Mouse (Mus musculus): ENCODE data around the gene Cyp24a1.
"Not testable (repeated sequence)": the region's sequence is repeated elsewhere in the genome, so short reads cannot be mapped to it uniquely, and the experiment has no call there.

Gene Cyp24a1

DNA sequence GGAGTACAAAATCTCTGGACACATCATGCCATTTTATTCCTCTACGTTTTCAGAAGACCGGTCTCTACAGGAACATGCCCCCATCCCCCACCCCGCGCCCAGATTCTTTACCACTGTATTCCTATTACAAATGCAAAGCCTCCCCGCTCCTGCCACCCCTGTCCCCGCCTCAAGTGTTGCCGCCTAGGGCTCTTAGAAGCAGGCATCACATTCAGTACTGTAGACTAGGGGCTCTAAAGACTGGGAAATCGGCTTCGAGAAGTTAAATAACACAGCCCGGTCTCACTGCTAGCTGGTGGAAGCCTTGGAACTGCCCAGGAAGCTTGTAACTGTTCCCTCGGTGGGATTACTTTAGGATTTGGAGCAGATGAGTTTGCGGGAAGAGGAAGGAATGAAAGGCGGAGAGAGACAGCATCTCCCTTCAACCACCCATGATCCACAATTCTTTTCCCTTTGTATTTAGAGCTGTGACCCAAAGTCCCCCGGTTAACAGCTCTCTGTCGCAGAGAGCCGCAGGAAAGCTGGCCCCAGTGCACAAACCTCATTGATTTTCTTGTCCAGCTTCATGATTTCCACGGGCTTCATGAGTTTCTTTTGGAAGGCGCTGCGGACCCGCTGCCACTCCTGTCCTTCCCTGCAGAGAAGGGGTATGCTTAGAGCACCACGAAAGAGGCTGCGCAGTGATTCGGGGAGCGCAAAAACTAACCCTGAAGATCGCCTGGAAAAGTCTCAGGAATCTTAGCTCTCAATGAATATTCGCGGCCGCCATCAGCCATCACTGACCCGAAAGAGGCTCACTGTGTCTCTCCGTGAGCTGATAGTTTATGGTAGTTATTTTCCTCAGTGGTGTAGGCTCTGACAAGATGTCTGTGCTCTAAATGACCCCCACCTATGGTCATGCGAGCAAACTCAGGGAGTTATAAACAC, 1.9 kb downstream of the Cyp24a1 start:
- no peak for DNase-seq (ENCODE audit: low spot score)

DNA sequence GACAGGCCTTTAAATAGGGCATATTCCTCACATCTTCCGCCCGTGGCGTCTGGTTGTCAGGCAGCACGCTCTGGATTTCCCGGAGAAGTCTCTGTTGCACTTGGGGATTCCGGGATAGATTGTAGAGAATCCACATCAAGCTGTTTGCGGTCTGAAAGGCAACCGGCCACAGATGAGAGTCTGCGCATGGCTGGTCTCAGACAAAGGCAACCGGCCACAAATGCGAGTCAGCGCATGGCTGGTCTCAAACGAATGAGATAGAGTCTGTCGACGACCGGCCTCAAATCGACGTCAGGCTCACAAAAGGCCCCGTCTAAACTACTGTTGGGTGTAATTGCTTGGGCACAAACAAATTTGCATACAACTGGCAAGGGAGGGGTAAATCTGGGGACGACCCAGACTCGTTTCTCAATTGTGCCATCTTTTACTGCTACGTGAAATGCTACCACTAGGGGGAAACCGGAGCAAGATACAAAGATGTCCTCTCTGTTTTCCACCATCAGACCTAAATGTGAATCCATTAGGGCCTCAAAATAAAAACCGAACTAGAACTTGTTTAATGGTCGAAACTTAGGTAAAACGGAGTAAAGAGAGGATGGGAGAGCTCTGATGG, 8.9 kb downstream of the Cyp24a1 start:
- DNase-seq (ENCODE audit: low spot score), result peak; percentile 12

DNA sequence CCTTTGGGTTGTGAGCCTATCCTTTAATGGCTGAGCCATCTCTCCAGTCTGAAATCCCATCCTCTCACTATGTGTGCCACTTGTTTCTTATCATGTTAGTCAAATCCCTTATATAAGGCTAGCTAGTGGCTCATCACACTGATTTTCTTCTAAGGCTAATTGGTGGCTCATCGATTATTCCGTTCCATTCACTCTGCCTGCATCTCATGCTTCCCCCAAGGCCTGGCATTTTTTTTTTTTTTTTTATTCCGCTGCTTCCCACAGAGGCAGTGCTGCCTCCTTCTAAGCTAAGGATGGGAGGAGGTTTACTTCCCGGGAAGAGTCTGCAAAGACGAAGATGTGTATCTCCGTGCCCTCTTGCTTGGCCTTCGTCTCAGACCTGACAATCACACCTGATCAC, 9.7 kb downstream of the Cyp24a1 start:
- DNase-seq (ENCODE audit: low spot score), result no peak

DNA sequence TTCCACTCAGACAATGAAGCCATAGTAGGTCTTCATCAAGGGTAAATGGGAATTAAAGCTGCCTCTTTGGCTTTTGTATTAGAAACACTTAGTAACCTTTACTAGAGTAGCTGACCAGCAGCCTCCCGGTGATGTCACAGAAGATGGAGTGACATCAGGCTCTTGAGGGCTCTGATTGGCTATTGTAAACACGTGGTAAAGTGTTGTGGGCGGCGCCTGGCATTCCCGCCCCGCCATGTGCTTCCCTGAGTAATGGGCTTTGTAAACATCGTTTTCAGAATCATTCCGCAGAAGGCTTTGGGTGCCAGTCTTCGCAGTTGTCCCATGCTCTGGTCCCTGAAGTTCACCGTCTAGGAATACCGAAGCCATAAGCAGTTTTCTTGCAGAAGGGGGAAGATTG, 13.0 kb downstream of the Cyp24a1 start:
- DNase-seq (ENCODE audit: low spot score), result no peak

DNA sequence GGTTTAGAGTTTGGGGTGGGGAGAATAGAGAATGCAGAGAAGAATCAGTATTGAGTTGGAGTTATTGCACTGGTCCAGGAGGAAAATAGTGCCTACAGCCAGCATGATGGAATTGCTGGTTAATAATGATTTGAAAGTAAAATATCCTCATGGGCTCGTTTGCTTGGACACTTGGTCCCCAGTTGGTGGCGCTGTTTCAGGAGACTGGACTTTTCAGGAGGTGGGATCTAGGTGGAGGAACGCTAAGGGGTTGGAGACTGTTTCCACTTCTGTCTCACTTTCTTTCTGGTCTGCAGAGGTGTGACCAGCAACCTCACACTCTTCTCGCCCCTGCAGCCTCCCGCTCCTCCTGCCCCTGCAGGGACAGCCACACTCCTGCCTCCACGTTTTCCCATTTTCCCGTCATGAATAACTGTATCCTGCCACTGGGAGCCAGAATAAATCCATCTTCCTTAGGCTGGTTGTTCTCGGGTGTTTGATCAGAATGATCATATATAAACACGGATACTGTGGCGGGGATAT, 14.9 kb downstream of the Cyp24a1 start:
- no peak for DNase-seq (ENCODE audit: low spot score)

DNA sequence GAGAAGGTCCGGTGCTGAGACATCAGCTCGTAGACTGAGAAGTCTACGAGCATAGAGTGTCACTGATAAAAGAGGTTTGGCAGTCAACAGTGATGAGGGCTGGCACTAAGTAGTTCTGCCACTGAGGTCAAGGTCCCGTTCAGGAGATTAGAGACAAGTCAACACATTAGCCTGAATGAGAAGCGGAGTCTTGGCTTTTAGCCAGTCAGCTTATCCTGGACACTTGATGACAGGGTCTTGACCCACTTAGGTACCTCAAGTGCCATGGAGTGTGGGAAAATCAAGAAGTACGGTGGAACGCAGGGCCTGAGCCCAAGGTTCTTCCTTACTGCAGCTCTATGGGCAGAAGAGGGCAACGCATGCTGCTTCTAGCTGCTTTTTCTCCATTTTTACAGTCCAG, 20.3 kb downstream of the Cyp24a1 start:
- DNase-seq (ENCODE audit: low spot score), result peak; percentile 18

DNA sequence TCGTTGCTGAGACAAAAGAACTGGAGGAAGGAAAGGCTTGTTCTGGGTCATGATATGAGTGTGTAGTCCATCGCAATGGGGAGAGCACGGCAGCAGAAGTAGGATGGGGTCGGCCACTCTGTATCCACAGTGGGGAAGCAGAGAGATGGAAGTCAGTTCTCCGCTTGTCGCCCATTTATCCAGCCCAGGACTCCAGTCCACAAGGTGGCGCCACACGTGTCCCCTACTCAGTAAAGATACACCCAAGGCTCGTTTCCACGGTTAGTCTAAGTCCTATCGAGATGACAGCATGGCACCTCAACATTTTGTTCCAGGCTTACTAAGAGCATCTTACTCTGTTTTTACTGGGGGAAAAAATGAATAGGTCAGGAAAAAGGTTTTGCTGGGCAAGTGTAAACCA, 20.7 kb downstream of the Cyp24a1 start:
- peak; percentile 37 for DNase-seq (ENCODE audit: low spot score)

DNA sequence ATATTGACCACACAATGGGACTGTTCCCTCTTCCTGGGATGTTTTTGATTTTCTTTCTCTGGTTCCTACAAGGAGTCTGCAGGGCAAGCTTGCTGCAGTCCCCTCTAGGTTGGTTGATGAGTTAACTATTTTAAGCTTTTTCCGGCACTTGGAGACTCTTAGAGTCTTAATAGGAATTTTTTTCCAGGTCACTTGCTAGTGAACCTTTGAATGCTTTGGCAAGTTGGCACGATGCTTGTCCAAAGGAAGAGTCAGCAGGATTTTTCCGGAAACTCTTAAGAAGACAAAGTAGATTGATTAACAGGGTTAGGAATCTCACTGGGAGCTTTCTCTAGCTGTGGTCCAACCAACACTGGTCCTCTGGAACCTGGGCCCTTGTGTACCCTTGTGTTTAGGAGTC, 21.8 kb downstream of the Cyp24a1 start:
- no peak for DNase-seq (ENCODE audit: low spot score)

DNA sequence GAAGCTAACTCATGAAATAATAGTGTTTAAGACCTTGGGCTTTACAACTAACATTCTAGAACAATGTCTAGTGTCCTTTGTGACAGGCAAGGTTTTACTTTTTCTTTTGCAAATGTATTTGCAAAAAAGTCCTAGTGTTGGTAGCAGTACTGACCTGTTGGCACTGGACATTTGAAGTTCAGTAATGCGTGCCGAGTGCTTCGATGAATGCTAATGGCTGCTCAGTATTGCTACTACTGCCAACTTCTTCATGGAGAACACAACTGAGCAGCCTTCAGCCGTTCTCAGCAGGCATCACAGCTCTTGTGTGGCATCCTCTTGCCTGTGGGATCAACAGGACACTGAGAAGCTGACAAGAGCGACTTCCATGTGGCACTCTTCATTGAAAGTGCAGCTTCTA, 22.8 kb downstream of the Cyp24a1 start:
- no peak for DNase-seq (ENCODE audit: low spot score)

DNA sequence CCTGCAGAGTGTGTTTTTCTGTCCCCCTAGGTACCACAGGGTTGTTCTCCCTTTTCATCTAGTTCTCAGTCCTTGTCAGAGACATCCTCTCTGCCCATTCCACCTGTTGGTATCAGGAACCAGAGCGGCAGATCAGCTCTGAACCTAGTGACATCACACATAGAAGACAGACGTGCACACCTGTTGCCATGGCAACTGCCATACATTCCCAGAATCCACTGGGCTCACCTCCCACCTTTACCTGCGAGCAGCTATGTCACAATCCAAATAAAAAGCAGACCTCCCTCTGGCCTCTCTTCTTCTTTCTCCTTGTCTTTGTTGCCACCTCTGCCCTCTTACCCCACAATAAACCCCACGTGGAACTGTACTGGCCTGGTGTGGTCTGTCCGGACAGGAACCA, 26.4 kb downstream of the Cyp24a1 start:
- no peak for DNase-seq (ENCODE audit: low spot score)

DNA sequence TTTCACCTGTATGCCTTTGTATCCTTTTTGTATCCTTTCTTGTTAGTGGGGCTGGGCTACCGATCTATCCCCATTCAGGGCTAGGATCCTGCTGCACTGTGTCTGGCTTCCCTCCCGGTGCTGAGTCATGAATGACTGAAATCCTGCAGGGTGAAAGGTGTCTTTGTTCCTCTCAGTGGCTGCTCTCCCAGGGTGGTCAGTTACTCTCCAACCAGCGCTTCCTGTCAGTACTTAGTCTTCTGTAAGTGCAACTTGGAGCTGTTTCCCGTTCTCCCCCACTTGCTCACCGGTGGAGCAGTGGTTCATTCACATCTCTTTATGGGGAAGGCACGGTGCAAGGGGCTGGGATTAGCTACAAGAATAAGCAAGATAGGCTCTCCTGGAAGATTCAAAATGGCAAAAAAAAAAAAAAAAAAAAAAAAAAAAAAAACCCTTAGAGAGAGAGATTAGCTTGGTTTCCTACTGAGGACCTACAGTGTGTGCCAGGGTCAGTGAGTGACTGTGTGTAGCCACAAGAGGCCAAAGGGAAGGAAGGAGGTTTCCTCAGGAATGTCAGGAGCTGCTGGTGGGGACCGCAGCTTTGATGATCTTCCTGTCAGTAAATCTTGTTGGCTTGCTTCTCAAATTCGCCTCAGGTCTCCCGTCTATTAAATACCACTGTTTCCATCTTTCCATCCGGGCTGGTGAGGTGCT, 27.2 kb downstream of the Cyp24a1 start:
- DNase-seq (ENCODE audit: low spot score), result peak; percentile 26

DNA sequence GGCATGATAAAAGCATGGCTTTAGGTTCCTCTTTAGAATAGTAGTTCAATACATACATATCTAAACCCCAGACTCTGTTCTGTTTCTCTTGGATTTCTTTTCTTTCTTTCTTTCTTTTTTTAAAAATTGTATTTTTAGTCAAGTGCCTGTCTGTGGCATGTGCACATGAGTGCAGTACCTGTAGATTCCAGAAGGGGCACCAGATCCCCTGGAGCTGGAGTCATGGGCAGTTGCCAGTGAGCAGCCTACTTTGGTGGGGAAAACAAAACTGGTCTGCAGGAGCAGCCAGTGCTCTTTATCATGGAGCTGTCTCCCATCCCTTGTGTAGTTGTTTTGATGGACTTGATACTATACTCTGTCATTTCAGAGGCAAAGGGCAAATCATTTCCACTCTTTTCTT, 28.9 kb downstream of the Cyp24a1 start:
- no peak for DNase-seq (ENCODE audit: low spot score)

DNA sequence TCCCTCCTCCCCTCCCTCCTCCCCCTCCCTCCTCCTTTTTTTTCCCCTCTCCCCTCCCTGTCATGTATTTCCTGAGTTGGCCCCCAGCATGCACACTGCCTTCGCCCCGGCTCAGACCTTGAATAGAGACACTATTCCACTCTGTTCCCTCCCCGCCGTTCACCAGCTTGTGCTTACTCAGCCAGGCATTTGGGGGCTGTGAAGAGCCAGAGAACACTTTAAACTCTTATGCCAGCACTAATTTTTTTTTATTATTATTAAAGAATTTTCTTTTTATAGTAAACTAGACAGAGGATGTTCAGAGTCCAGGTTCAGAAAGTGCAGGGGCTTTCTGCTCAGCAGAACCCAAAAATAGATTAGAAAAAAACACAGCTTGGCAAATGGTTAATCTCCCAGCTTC, 32.1 kb downstream of the Cyp24a1 start:
- no peak for DNase-seq (ENCODE audit: low spot score)

DNA sequence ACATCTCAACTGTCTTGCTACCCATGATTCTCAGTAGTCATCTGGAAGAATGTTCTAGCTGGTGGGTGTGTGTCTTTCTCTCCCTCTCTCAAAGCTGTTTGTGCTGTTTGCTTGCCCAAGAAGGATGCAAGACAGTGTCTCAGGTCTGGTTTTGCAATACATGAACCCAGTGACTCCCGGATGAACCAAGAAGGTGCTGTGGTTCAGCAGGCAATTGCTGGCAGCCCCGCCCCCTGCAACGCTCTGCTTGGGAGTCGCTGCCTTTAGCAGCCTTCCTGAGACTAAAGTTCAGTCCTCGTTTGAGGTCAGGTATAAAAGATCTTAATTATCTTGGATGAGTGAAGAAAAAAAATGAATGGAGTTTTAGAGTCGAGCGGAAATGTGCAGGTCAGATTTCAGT, 35.3 kb downstream of the Cyp24a1 start:
- no peak for DNase-seq (ENCODE audit: low spot score)

DNA sequence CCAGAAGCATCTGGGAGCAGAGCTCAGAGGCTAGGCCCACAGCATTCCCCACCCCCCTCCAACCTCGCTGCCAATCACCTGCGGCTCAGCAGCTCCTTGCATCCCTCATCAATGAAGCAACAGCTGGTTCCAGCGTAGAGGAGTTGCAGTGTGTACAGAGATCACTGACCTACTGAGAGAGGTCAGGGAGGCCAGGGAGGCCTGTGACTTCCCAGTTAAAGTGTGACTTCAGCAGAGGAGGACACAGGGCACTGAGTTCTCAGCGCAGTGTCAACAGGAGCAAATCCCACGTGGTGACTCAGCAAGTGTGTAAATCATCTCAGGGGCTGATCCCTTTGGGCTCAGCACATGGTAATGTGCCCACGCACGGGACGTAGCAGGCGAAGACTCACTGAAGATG, 37.1 kb downstream of the Cyp24a1 start:
- no peak for DNase-seq (ENCODE audit: low spot score)

DNA sequence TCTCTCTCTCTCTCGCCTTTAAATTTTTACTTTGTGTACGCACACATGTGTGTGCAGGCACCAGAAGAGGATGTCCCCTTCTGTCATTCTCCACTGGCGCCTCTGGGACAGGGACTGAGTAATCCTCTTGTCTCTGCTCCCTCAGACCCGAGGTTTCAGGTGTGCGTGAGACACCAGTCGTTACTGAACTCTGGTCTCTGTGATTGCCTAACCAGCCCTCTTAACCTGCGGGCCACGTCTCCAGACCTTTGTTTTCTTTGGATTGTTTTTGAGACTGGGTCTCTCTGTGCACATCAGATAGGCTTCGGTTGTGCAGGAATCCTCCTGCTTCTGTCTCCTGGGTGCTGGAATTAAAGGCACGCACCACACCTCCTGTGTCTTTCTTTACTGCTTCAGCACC, 37.8 kb downstream of the Cyp24a1 start:
- no peak for DNase-seq (ENCODE audit: low spot score)

DNA sequence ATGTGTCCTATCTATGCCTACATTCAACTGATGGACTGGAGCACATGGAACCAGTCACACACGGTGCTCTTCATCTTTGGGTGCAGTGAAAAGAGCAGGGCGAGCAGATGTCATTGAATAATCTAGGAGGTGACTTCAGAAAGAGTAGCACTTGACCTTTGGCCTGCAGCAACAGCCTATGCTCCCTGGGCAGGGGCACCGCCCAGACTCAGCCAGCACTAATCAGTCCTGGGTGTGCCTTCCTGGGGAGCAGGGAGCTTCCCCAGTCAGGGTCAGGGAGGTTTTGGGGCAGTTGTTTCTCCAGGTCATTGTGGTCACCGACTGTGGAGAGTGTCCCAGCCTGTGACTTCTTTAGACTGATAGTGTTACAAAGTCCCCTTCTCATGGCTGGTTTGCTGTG, 43.1 kb downstream of the Cyp24a1 start:
- not testable (repeated sequence) for DNase-seq (ENCODE audit: low spot score)

DNA sequence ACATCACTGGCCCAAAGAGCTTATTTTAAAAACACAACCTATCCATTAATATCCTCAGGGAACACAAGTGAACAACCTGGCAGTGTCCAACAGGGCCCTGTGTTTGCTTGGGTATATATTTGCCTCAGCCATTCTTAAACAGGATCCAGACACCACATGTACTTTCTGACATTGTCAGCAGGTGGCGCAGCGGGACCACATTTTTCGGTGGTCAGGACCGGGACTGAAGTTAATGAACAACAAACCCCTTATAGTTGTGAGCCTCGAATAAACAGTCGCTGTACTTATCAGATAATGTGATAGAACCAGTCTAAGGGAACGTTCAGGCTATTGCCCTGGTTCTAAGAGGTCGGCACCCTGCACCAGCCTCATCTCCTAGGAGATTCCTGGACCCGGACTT, 46.0 kb downstream of the Cyp24a1 start:
- DNase-seq (ENCODE audit: low spot score), result peak; percentile 69

DNA sequence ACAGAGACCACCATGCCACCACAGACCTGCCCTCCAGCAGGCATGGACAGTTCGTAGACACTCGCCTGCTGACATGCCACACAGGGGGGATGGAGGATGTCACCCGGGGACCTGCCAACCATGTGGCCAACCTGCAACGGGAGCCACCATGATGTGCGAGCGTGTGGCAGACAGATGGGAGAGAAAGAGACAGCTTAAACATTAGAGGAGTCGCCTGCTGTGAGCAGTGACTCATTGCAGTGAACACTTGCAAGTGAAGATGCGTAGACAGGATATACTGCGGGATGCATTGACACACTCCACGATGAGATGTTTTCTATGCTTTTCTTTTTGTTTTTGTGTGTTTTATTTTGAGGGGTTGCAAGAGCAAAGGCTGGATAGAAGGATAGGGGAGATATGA, 49.3 kb downstream of the Cyp24a1 start:
- no peak for DNase-seq (ENCODE audit: low spot score)

DNA sequence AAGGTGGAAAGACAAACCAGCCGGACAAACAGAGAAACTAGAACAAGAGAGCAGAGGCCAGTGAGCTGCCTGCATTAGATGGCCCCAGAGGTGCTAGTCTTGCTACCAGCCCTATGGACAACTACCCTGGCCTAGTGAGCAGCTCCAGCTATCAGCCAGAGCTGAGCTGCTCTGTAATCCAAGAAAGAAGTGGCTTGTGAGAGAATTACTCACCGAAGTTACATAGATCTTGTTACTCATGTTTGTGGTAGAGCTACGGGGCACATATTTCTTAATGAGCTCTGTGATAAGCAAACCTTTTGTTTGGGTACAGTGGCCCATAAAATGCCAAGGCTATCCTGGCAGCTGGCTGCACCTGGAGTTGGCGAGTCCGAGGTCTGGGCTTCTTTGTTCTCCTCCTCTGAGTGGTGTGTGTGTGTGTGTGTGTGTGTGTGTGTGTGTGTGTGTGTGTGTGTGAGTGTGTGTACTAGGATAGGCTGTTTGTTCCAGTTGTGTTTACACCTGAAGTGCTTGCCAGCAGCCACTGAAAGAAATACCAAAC, 50.0 kb downstream of the Cyp24a1 start:
- DNase-seq (ENCODE audit: low spot score), result no peak

DNA sequence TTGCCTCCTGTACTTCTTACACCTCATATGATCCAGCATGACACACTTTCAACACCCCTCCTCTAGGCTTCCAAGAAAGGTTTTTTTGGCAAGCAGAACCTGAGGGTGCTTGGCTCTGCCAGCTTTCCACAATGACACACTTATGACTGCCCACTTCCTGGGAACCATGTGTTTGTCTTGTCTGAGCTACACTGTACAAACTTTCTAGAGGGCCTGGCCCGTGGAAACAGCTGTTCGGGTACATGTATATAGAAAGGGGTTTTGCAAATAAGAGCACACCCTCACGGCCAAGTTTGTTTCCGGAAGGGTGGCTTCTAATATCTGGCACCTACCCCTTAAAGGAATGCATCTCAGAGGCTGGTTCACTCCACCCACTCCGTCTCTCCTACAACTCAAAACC, 51.1 kb downstream of the Cyp24a1 start:
- DNase-seq (ENCODE audit: low spot score), result peak; percentile 63

DNA sequence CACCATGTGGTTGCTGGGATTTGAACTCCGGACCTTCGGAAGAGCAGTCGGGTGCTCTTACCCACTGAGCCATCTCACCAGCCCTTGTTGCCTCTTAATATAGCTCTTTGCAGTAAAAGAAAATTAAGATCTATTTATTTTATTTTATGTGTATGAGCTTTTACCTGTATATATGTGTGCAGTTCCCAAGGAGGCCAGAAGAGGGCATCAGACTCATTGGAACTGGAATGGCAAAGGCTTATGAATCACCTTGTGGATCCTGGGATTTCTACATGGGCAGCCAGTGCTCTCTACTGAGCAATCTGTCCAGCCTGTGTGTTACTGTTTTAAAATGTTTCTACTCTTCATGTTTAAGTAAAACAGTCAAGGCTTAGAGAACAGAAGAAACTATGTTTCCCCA, 54.4 kb downstream of the Cyp24a1 start:
- no peak for DNase-seq (ENCODE audit: low spot score)

DNA sequence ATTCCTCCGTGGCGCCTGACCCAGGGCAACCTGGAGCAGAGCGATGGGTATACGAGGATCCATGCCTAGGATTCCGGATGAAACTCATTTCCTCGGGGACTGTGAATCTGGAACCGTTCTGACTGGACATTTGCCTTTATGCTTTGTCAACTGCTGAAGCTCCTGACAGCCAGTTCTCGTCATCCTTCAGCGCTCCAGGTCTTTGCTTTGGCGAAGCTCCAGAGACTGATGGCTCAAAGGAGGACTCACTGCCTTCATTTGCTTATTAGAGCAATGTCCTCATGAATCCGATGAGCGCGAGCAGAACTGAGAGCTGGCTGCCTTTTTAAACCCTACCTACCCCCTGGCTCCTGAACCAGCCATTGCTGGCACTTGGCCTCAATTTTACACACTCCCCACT, 58.2 kb downstream of the Cyp24a1 start:
- no peak for DNase-seq (ENCODE audit: low spot score)

Measured in lung, postnatal 25 days (tissue).